Mouse (Mus musculus) intestine, postnatal 0 days (tissue): Measurements from ENCODE around the gene Rin1. TPM values are rescaled to one million over a fixed set of nuclear protein-coding genes. Genes with fewer than 3 reads are reported as not detected.
A peak's percentile ranks its signal among the peaks of the same experiment; 100 is the strongest.

Experiments
- ATAC-seq: fragments of 200-750 bp; cut with Nextera tagmentation; 2 replicates; pipeline ENCODE4 v1.8.0; 2017; ENCODE audit warnings: mild to moderate bottlenecking, moderate TSS enrichment, moderate library complexity
- H3K27ac ChIP-seq: fragments of 300-500 bp; sonication (generic); 2 replicates; pipeline ENCODE4 v1.5.1; 2014; ENCODE audit warnings: mild to moderate bottlenecking, low read depth, low read length, moderate library complexity
- H3K27me3 ChIP-seq: fragments of 300-500 bp; sonication (generic); replicated peaks from 2 replicates; pipeline ENCODE4 v1.6.1; 2014; ENCODE audit warnings: low read length, mixed read lengths; ENCODE audit not compliant: control insufficient read depth, insufficient read depth
- H3K36me3 ChIP-seq: fragments of 300-500 bp; sonication (generic); 2 replicates; pipeline ENCODE4 v1.6.1; 2014; ENCODE audit warnings: mild to moderate bottlenecking, moderate library complexity; ENCODE audit not compliant: control insufficient read depth, insufficient read depth
- H3K4me1 ChIP-seq: fragments of 300-500 bp; sonication (generic); replicated peaks from 2 replicates; pipeline ENCODE4 v1.6.1; 2014; ENCODE audit warnings: antibody characterized with exemption, low read length, mixed read lengths; ENCODE audit not compliant: control insufficient read depth, insufficient read depth
- H3K4me2 ChIP-seq: fragments of 300-500 bp; sonication (generic); replicated peaks from 2 replicates; pipeline ENCODE4 v1.6.1; 2014; ENCODE audit warnings: low read depth, mild to moderate bottlenecking, moderate library complexity
- H3K4me3 ChIP-seq: fragments of 300-500 bp; sonication (generic); 2 replicates; pipeline ENCODE4 v1.5.1; 2014; ENCODE audit warnings: low read depth, low read length
- H3K9ac ChIP-seq: fragments of 300-500 bp; sonication (generic); 2 replicates; pipeline ENCODE4 v1.6.1; 2014; ENCODE audit warnings: mild to moderate bottlenecking, low read depth, low read length
- H3K9me3 ChIP-seq: fragments of 300-500 bp; sonication (generic); 2 replicates; pipeline ENCODE4 v1.6.1; 2016; ENCODE audit warnings: mixed run types; ENCODE audit not compliant: control insufficient read depth
- CTCF ChIP-seq: sonication (generic); IDR thresholded peaks from 2 replicates; pipeline ENCODE4 v1.5.1; 2016; ENCODE audit warnings: low read depth, mild to moderate bottlenecking, control low read depth, antibody characterized with exemption, moderate library complexity
- WGBS: fragments of 180-500 bp; shearing (Covaris S2); extraction: QIAGEN DNeasy Blood & Tissue Kit; methylation state at CpG from one replicate; pipeline ENCODE4 v1.1.7; 2014; 5-methylcytosine and 5-hydroxymethylcytosine counted together
- polyA plus RNA-seq: library from polyadenylated mRNA; unstranded; fragments of >200 nt; fragmentation: Nextera tagmentation; extraction: Ambion mirVana; gene quantifications from 2 replicates; pipeline ENCODE4 v1.2.1, GENCODE M21; 2015

The Rin1 gene
- polyA plus RNA-seq, 1 experiment from 2014 or later: 0.77 TPM

DNA sequence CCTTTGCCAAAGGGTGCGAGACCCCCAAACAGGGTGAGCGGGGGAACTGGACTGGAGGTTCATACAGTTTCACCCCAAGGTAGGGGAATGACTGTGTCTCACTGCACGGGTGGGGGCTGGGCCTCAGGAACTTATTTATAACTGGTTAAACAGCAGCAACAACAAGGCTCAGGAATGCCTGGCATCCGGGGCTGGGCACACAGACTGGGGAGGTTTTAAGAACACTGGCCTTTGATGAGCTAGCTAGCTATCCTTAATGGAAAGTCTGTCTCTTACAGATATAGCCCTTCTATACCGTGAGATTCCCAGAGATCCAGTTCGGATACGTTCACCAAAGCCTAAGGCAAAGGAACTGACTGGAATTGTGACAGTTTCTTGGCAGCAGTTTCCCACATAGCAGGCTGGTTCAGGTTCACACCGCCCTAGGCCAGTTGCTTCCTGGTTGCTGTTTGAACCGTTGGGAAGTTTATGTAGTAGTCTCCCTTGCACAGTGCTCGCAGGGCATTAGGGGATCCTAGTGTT is 34.0 kb upstream of the Rin1 start:
- WGBS: 24% methylated on average over 10 of the region's 10 CpGs
- peak overlapping the region; percentile 30; the same call in 1 of the 2 replicates for H3K4me2 ChIP-seq
- H3K9me3 ChIP-seq: no peaks in the 10 kb centered on the region
- no peak overlapping the region for H3K9ac ChIP-seq
- no peak for TF ChIP-seq CTCF
- no peak for ATAC-seq
- no peaks in the 10 kb centered on the region for H3K36me3 ChIP-seq
- no peak overlapping the region for H3K4me3 ChIP-seq
- no peaks in the 10 kb centered on the region; the same call in 1 of the 2 replicates for H3K4me1 ChIP-seq
- no peaks in the 10 kb centered on the region for H3K27me3 ChIP-seq
- H3K27ac ChIP-seq: no peak overlapping the region; the same call in 1 of the 2 replicates

DNA sequence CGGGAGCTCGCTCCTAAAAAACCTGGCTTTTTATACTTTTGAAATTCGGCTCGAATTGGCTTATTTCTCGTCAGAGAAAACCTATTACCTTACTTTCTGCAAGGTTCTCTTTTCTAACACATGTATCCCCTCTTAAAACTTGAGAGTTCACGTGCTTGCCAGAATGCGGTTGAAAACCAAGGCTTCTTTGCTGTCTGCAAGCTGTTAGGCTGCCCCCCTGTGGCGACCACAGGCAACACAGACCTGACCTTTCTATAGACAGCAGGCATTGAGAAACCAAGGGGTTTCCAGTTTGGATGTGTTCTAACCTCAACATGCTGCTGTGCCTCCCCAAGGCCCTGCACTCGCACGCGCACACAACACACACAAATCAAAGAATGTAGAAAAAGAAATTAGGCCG is 33.5 kb upstream of the Rin1 start:
- Histone ChIP-seq H3K9ac (no peak overlapping the region), H3K27me3 (no peaks in the 10 kb centered on the region), H3K4me3 (no peak overlapping the region), H3K4me1 (no peaks in the 10 kb centered on the region; the same call in 1 of the 2 replicates), H3K4me2 (peak overlapping the region; percentile 30; the same call in 1 of the 2 replicates), H3K27ac (no peak overlapping the region), H3K36me3 (no peaks in the 10 kb centered on the region), H3K9me3 (no peaks in the 10 kb centered on the region)
- 23% methylated on average over 12 of the region's 12 CpGs for WGBS
- TF ChIP-seq CTCF: peak; percentile 88
- peak; percentile 23; the same call in 1 of the 2 replicates for ATAC-seq

DNA sequence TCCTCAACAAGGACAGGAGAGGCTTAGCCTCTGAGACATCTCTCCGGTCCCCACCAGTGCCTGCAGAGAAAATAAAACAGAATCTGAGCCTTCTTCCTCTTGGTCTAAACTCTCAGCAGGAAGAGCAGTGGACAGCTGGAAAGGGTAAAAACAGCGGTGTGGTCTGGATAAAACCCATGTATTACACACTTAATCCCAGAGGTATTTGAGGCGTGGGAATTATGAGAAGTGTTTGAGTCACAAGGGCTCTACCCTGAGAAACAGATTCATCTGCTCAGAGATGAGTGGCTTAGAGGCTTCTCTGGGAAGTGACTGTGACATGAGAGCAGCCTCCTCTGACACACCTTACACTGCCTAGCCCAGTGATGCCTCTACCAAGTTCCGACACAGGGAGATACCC is 32.7 kb upstream of the Rin1 start:
- Histone ChIP-seq H3K4me2 (no peak overlapping the region), H3K27me3 (no peaks in the 10 kb centered on the region), H3K27ac (no peak overlapping the region), H3K4me1 (no peaks in the 10 kb centered on the region; the same call in 1 of the 2 replicates), H3K9me3 (no peaks in the 10 kb centered on the region), H3K9ac (no peak overlapping the region), H3K36me3 (no peaks in the 10 kb centered on the region), H3K4me3 (no peak overlapping the region)
- TF ChIP-seq CTCF: no peak
- 78% methylated on average over 4 of the region's 4 CpGs for WGBS
- ATAC-seq: no peak

DNA sequence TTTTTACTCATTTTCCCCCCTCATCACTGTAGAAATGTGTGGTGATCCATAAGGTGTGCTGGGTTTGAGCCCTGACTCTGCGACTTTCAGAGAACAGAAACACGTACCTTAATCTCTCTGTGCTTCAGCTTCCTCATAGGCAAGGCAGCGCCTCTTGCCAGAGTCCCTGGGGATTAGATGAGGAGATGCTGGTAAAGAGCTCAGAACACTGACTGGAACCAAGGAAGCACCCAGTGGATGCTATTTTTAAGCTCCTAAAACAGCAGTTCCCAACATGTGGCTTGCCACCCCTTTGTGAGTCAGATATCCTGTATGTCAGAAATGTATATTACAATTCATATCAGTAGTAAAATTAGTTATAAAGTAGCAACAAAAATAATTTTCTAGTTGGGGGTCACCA is 32.1 kb upstream of the Rin1 start:
- WGBS: 78% methylated on average over 3 of the region's 3 CpGs
- H3K4me2 ChIP-seq: no peak overlapping the region
- no peak for ATAC-seq
- no peak overlapping the region for H3K27ac ChIP-seq
- no peaks in the 10 kb centered on the region for H3K27me3 ChIP-seq
- no peak for TF ChIP-seq CTCF
- H3K9me3 ChIP-seq: no peaks in the 10 kb centered on the region
- H3K36me3 ChIP-seq: no peaks in the 10 kb centered on the region
- no peak overlapping the region for H3K4me3 ChIP-seq
- H3K4me1 ChIP-seq: no peaks in the 10 kb centered on the region; the same call in 1 of the 2 replicates
- no peak overlapping the region for H3K9ac ChIP-seq

DNA sequence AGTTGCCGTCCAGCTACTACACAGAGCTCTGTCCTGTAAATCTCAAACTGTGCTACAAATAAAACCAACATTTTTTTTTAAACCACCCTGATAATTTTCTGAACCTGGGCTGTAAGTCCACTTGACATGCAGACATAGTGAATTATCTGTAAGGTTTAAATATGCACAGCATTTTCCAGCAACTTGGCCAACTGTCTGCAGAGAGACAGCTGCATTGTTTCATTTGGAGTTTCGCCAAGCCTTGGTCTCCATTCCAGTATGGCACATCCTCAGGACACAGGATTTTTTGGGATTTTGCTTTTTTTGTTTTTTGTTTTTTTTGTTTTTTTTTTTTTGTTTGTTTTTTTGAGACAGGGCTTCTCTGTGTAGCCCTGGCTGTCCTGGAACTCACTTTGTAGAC is 28.9 kb upstream of the Rin1 start:
- Histone ChIP-seq H3K4me1 (no peaks in the 10 kb centered on the region), H3K27me3 (no peaks in the 10 kb centered on the region), H3K4me3 (no peak overlapping the region), H3K27ac (no peak overlapping the region), H3K9me3 (no peaks in the 10 kb centered on the region), H3K4me2 (no peak overlapping the region), H3K36me3 (no peaks in the 10 kb centered on the region), H3K9ac (no peak overlapping the region)
- WGBS: 74% methylated on average over 2 of the region's 2 CpGs
- TF ChIP-seq CTCF: no peak
- no peak for ATAC-seq

DNA sequence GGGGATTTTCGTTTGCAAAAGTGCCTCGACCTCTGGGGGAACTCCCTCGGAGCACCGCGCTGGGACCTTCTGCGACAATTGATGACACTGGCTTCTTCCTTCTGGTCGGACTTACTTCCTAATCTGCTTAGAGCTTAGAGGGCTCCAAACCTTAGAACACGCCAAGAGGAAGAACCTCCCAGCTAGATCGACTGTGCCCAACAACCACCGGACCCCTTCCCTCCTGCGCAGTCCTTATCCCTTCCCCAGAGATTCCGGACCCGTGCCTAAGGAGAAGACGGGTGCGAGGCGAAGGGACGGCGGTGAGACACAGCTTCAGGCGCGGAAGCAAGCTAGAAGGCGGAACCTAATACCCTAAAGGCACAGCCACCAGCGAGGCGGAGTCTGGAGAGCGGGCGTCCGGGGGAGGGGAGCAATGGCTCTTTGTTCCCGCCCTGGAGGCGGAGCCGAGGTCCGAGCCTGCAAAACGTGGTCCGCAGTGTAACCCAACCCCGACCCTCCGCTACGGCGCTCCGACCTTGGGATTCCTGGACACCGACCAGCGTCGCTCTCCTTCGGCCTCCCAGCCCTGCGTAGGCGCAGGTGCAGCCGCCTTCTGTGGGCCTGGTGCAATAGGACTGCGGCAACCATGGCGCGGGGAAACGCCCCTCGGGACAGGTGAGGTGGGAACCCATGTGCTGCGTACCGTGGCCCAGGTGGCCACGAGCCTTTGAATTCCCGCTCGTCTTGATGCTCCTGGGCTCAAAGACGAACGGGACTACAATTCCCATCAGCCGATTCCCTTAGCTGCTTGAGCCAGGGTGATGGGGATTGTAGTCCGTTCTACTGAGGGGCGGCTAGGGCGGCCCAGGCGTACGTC is 26.4 kb upstream of the Rin1 start, which contains the start of gene Slc29a2:
TSS of gene Slc29a2 (plus strand) at position 240 of the 859 bp plus-strand sequence.
- Histone ChIP-seq H3K36me3 (no peaks in the 10 kb centered on the region), H3K27ac (peak within 1 kb of the TSS; percentile 68; the same call in 1 of the 2 replicates), H3K9ac (peak within 1 kb of the TSS; percentile 67), H3K27me3 (no peaks in the 10 kb centered on the region), H3K4me2 (peak within 1 kb of the TSS; percentile 88), H3K4me3 (peak within 1 kb of the TSS; percentile 65), H3K9me3 (no peaks in the 10 kb centered on the region), H3K4me1 (no peaks in the 10 kb centered on the region)
- WGBS: under 1% methylated on average over 61 of the region's 62 CpGs
- TF ChIP-seq CTCF: peak; percentile 12; the same call in 1 of the 2 replicates
- peak; percentile 94 for ATAC-seq
